Mouse (Mus musculus): ENCODE measurements around the gene Rrp36. TPM values are rescaled to one million over a fixed set of nuclear protein-coding genes. Genes with fewer than 3 reads are reported as not detected.

Rrp36 gene
- total RNA-seq, 1 experiment from 2014 or later: 26.8 TPM

GRCm38 (mm10) chr17:46646322-46646662 is 27.9 kb downstream of the Rrp36 start:
- DNase-seq: no peak

GRCm38 (mm10) chr17:46645561-46646321 is 28.4 kb downstream of the Rrp36 start, which contains the start of the genes Klc4 and Mrpl2:
Gene Klc4, minus strand, starts transcription at chr17:46646022.
Gene Mrpl2, plus strand, starts transcription at chr17:46646229.
- peak; percentile 97 for DNase-seq

- DNase-seq: peak; percentile 77
Measured at GRCm38 (mm10) chr17:46644916-46645475, 29.2 kb downstream of the Rrp36 start.

- DNase-seq: no peak
Measured at GRCm38 (mm10) chr17:46644152-46644805, 29.9 kb downstream of the Rrp36 start.

GRCm38 (mm10) chr17:46642060-46642459 is 32.1 kb downstream of the Rrp36 start:
- no peak for DNase-seq

- no peak for DNase-seq
Measured at GRCm38 (mm10) chr17:46639929-46640328, 34.2 kb downstream of the Rrp36 start.

- DNase-seq: no peak
Measured at GRCm38 (mm10) chr17:46636831-46637523, 37.2 kb downstream of the Rrp36 start.

GRCm38 (mm10) chr17:46629685-46630441 is 44.3 kb downstream of the Rrp36 start:
- no peak for DNase-seq

GRCm38 (mm10) chr17:46628791-46629684 is 45.1 kb downstream of the Rrp36 start, which contains the start of gene Ptk7:
Gene Ptk7, minus strand, starts transcription at chr17:46629504.
- DNase-seq: peak; percentile 75

- peak; percentile 50 for DNase-seq
Measured at GRCm38 (mm10) chr17:46628471-46628790, 45.7 kb downstream of the Rrp36 start.

- no peak for DNase-seq
Measured at GRCm38 (mm10) chr17:46627409-46627808, 46.7 kb downstream of the Rrp36 start.

- DNase-seq: no peak
Measured at GRCm38 (mm10) chr17:46624598-46624997, 49.6 kb downstream of the Rrp36 start.

- DNase-seq: no peak
Measured at GRCm38 (mm10) chr17:46623819-46624557, 50.2 kb downstream of the Rrp36 start.

- DNase-seq: no peak
Measured at GRCm38 (mm10) chr17:46622269-46622668, 51.9 kb downstream of the Rrp36 start.

- peak; percentile 69 for DNase-seq
Measured at GRCm38 (mm10) chr17:46621324-46621723, 52.8 kb downstream of the Rrp36 start.

GRCm38 (mm10) chr17:46619683-46620357 is 54.3 kb downstream of the Rrp36 start:
- DNase-seq: no peak

- no peak for DNase-seq
Measured at GRCm38 (mm10) chr17:46618769-46619682, 55.1 kb downstream of the Rrp36 start.

- no peak for DNase-seq
Measured at GRCm38 (mm10) chr17:46618394-46618768, 55.8 kb downstream of the Rrp36 start.

- no peak for DNase-seq
Measured at GRCm38 (mm10) chr17:46617799-46618198, 56.4 kb downstream of the Rrp36 start.
